Mouse (Mus musculus) heart, adult 2 months (tissue): ENCODE data around the gene Tsnax.

Experiments
- CTCF ChIP-seq: fragments of 200-600 bp; IDR thresholded peaks from 2 replicates; pipeline ENCODE4 v1.8.1; 2022; ENCODE audit warnings: antibody characterized with exemption, mild to moderate bottlenecking, moderate library complexity
- POLR2A ChIP-seq: fragments of 200-500 bp; IDR thresholded peaks from 2 replicates; pipeline ENCODE4 v1.6.1; 2011; ENCODE audit warnings: mild to moderate bottlenecking, low read depth, low read length, control low read depth; ENCODE audit not compliant: insufficient read depth

DNA sequence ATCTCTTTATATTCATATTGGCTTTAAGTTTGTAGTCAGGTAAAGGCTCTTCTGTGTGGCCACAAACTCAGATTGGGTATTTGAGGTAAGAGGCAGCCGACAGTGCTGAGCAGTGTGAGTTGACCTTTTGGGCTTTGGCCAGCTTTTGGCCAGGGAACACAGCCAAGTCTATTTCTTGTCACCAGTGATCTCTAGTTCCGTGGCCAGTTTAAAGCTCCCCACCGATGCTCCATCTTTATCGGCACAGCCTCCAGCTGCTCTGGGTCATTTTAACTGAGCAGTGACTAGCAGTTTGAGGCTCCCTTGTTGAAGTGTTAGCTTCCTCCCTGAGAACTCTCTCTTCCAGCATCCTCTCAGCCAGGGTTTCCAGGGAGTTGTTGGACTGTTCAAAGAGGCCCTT lies 70.9 kb downstream of the Tsnax start:
- TF ChIP-seq POLR2A (no peak), CTCF (no peak)
